Mouse (Mus musculus) cerebellum, adult (tissue): Measurements from ENCODE around the gene E130208F15Rik.
A peak's percentile ranks its signal among the peaks of the same experiment; 100 is the strongest.

Experiments
- ATAC-seq: cut with Nextera tagmentation; 2 replicates; pipeline ENCODE4 v1.9.2; 2017; ENCODE audit warnings: mild to moderate bottlenecking, moderate library complexity, mixed read lengths; ENCODE audit not compliant: insufficient number of reproducible peaks, low FRiP score, low TSS enrichment

The E130208F15Rik gene

DNA sequence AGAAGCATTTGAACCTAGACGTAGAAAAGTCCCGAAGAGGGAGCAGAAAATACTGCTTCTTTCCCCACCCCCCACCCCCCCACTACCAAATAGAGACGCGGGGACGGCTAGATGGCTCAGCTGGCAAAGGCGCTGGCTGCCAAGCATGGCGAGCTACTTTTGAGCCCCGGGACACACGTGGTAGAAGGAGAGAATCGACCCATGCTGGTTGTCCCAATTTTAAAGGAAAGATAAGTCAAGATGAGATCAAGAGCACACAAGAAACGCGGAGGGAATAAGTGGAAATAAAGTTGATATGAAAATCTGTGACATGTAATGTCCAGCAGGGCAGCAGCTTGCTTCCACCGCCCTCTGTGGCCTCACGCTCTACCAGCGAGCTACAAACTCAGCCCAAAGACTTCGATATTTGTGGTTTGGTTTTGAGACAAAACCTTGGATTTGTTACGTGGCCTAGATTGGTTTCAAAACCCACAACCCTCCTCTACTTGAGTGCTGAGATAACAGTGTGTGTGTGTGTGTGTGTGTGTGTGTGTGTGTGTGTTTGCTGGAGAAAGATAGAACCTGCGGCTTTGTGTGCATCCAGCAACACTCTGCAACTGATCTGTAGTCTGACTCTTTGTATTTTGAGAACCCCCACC lies 11.2 kb downstream of the E130208F15Rik start:
- no peak for ATAC-seq

DNA sequence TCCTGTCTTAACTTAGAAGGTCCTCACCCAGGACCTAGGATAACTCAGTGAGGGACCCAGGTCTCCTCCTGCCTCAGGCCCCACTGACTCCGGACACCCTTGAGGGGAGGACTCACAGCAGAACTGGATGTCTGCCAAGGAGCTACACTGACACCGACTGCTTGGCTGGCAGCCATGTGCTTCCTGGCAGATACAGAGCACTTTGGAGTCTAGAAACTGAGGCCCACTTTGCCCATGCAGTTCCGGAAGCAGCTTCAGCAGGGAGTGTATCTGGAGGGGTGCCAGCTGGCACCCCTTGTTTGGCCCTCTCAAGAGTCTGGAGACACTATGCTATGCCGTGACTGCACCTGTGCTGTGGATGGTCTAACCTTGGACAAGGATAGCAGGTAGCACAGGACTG lies 11.9 kb downstream of the E130208F15Rik start:
- no peak for ATAC-seq

GRCm38 (mm10) chr7:30334563-30334962 lies 13.0 kb downstream of the E130208F15Rik start:
- ATAC-seq: no peak

DNA sequence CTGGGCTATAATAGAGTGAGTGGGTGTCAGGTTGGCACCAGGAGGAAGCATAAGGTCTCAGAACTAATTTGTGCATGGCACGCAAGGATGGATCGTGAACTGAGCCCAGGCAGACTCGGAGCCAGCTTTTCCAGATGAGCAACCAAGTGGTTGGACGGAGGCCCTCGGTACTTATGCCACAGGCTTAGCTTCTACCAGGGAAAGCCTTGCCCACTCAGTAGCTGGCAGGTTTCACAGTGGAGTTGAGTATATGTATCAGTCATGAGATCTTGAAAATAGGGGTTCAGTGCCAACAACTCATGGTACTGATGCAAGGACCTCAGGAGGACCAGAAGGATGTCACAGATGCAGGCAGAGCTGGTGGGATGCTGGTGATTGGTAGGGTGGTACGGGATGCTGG lies 14.1 kb downstream of the E130208F15Rik start:
- no peak for ATAC-seq

DNA sequence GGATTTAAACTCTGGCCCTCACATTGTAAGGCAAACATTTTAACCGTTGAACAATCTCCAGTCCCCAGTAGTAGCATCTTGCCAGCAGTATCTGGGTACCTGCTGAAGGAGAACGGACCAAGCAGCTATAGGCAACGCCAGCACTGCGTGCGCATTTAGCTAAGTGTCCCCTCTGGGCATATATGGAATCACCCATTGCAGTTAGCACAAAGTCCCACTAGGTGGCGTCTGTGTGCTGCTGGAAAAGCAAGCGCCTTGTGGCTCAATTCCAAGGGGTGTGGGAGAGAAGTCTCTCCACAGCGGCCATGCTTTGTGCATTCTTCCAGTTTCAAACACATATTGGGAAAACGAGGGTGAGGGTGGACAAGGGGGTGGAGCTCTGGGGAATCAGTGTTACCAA lies 14.8 kb downstream of the E130208F15Rik start:
- peak; percentile 8; the same call in 1 of the 2 replicates for ATAC-seq

DNA sequence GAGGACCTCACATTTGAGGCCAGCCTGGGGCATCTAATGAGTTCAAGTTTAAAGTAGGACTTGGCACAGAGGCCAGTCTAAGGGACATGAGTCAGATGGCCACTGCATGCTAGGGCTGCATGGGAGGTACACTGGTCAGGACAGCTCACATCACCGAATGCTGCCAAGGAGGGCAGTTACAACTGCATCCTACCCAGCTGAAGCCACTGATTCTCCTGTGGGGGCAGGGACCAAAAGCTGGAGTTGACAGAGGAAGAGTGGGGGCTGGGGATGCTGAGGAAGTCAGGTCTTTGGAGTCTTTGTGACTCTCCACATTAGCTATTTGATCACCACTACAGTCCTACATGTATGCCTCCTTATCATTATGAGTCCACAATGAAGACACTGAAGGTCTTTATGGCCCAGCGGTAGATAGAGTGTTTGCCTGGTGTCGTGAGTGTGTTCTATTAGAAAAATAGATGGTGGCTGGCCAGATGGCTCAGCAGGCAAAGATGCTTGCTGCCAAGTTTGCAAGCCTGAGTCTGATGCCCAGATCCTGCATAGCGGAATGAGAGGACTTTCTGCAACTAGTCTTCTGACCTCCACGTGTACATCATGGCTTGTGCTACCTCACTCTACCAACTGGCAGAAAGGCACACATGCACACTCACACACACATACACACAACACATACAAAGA lies 18.0 kb downstream of the E130208F15Rik start:
- peak; percentile 26; the same call in 1 of the 2 replicates for ATAC-seq

GRCm38 (mm10) chr7:30346635-30347379 lies 25.3 kb downstream of the E130208F15Rik start:
- no peak for ATAC-seq

GRCm38 (mm10) chr7:30347828-30348227 lies 26.3 kb downstream of the E130208F15Rik start:
- ATAC-seq: 0 out of 2 replicates have a peak, but pooled peaks have one; percentile 68

DNA sequence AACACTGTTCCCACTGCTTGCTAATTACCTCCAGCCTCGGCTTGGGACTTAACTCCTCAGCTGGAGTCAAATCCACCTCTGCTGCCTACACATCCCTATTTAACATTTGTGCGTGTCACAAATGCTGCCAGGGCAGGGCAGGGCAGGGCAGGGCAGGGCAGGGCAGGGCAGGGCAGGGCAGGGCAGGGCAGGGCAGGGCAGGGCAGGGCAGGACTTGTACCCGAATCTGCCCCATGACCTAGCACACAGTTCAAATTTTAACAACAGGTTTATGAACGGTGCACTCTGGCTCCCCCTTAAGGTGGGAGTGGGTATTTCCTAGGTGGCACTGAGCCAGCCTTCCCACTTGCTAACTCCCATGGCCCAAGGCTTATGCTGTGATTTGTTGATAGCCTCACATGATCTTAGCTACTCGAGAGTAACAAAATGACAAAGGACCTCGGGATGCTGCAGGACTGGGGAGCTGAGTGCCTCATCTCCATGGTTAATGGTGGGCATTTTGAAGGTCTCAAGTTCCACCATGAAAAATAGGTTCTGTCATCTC lies 31.8 kb downstream of the E130208F15Rik start:
- no peak for ATAC-seq

DNA sequence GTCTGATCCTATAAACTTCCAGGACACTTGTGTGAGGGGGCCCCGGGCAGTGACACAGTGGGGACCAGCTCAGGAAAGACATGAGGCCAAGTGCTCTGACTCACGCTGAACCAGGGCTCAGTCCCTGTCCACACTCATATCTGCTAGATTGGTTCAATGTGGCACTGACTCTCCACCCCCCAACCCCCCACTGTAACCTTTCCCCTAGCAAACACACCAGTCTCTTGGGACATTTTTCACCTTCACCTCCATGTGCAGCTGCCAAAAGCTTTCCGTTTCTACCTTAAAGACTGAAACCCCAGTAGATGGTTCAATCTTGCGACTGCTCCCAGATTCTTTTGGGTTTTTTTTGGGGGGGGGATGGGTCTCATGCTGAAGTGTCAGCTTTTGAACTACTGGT lies 32.5 kb downstream of the E130208F15Rik start:
- no peak for ATAC-seq

- no peak for ATAC-seq
Measured at GRCm38 (mm10) chr7:30358378-30359186, 37.0 kb downstream of the E130208F15Rik start.

DNA sequence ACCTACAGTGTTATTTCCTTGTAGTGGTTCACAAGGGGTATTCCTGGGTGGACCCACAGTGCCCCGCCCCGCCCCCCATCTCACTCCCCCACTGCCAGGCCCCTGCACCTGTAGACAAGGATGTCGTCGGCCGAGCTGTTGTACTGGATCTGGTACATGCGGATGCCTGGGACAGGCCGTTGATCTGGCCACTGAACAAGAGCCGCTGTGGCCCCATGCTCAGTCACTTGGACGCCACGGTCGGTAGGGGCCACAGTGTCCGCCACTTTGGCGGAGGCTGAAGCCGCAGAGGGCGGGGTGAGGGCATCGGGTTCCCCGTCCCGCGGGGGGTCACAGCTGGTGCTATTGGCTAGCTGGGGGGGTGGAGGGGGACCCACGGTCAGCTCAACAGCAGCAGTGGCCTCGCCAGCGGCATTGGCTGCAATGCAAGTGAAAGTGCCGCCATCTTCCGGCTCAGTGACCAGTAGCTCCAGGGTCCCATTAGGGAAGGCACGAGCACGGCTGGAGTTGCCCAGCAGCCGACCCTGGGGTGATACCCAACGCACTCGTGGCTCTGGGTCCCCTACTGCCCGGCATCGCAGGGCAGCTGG lies 37.8 kb downstream of the E130208F15Rik start:
- ATAC-seq: no peak

- no peak for ATAC-seq
Measured at GRCm38 (mm10) chr7:30360028-30360427, 38.5 kb downstream of the E130208F15Rik start.

DNA sequence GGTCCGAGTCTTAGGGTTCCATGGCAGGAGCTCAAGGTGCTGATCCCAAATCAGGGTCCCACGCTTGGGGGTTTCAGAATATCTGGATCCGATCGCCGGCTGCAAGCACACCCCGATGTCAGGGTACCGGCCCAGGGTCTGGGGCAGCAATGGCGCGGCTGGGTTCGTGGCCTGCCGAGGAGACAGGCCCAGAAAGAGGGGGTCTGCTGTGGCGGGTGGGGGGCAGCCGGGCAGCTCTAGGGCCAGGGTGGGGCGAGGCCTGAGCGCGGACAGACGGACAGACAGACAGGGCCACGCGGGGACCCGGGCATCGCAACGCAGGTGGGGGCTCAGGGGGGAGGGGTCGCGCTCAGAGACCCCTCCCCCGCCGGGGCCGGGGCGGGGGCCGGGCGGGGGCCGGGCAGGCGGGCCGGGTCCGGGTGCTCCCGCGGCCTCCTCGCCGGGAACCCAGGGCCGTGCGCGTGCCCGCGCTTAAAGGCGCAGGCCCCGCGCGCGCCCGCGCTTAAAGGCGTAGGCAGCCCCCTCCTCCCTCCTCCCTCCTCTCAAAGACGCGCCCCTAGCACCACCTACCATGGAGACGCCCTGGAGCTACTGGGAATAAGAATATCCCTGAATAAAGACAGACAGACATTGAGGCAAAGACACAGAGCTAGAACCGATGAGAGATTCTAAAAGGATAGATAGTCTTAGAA lies 41.3 kb downstream of the E130208F15Rik start, which contains the start of gene Lrfn3:
TSS of gene Lrfn3 (minus strand) at position 121 of the 692 bp plus-strand sequence.
- ATAC-seq: peak; percentile 42; the same call in 1 of the 2 replicates

GRCm38 (mm10) chr7:30363344-30363738 lies 41.8 kb downstream of the E130208F15Rik start:
- ATAC-seq: no peak

GRCm38 (mm10) chr7:30367466-30367865 lies 45.9 kb downstream of the E130208F15Rik start:
- no peak for ATAC-seq
